Mouse (Mus musculus) ovary, adult 18-20 months (tissue): ENCODE results near the gene Rps6kb2.
A peak's percentile ranks its signal among the peaks of the same experiment; 100 is the strongest.
"Not testable (repeated sequence)": the region's sequence is repeated elsewhere in the genome, so short reads cannot be mapped to it uniquely, and the experiment has no call there.

Experiments
- DNase-seq: peaks from one replicate; pipeline ENCODE4 v3.0.0; 2022; ENCODE audit warnings: low spot score, mixed read lengths

Rps6kb2 gene

GRCm38 (mm10) chr19:4139446-4139845 lies 23.7 kb downstream of the Rps6kb2 start, which contains the start of gene Gpr152:
Gene Gpr152, plus strand, starts transcription at chr19:4139787.
- no peak for DNase-seq

- DNase-seq, result no peak
These were observed 25.2 kb downstream of the Rps6kb2 start for GRCm38 (mm10) chr19:4137913-4138312.

- no peak for DNase-seq
These were observed 26.7 kb downstream of the Rps6kb2 start for GRCm38 (mm10) chr19:4136463-4136862.

GRCm38 (mm10) chr19:4135963-4136345 lies 27.2 kb downstream of the Rps6kb2 start:
- DNase-seq, result not testable (repeated sequence)

- not testable (repeated sequence) for DNase-seq
These were observed 27.8 kb downstream of the Rps6kb2 start for GRCm38 (mm10) chr19:4135229-4135962.

- no peak for DNase-seq
These were observed 28.8 kb downstream of the Rps6kb2 start for GRCm38 (mm10) chr19:4134354-4134753.

- DNase-seq, result no peak
These were observed 31.4 kb downstream of the Rps6kb2 start for GRCm38 (mm10) chr19:4131768-4132167.

GRCm38 (mm10) chr19:4131075-4131474 lies 32.1 kb downstream of the Rps6kb2 start:
- no peak for DNase-seq

GRCm38 (mm10) chr19:4130106-4130505 lies 33.0 kb downstream of the Rps6kb2 start:
- no peak for DNase-seq

GRCm38 (mm10) chr19:4129462-4129861 lies 33.7 kb downstream of the Rps6kb2 start:
- no peak for DNase-seq

GRCm38 (mm10) chr19:4126759-4127495 lies 36.2 kb downstream of the Rps6kb2 start:
- no peak for DNase-seq

GRCm38 (mm10) chr19:4125741-4126696 lies 37.1 kb downstream of the Rps6kb2 start, which contains the start of gene Aip:
Gene Aip, minus strand, starts transcription at chr19:4125858.
- peak; percentile 98 for DNase-seq

GRCm38 (mm10) chr19:4125268-4125667 lies 37.9 kb downstream of the Rps6kb2 start:
- DNase-seq, result not testable (repeated sequence)

GRCm38 (mm10) chr19:4124432-4124831 lies 38.7 kb downstream of the Rps6kb2 start:
- no peak for DNase-seq

GRCm38 (mm10) chr19:4122411-4123370 lies 40.5 kb downstream of the Rps6kb2 start:
- DNase-seq, result no peak

- not testable (repeated sequence) for DNase-seq
These were observed 41.3 kb downstream of the Rps6kb2 start for GRCm38 (mm10) chr19:4121896-4122295.

- DNase-seq, result peak; percentile 96
These were observed 41.9 kb downstream of the Rps6kb2 start for GRCm38 (mm10) chr19:4121097-4121805.

GRCm38 (mm10) chr19:4120496-4120895 lies 42.7 kb downstream of the Rps6kb2 start:
- no peak for DNase-seq

- no peak for DNase-seq
These were observed 43.3 kb downstream of the Rps6kb2 start for GRCm38 (mm10) chr19:4119716-4120487.
